Mouse (Mus musculus) kidney, postnatal 4 days (tissue): ENCODE measurements around the gene Ptprn2.

Experiments
- DNase-seq, 2 experiments: peaks; one replicate each; pipeline ENCODE4 v3.0.0; 2021; ENCODE audit warnings: mixed read lengths in 2 of 2

Ptprn2 gene

DNA sequence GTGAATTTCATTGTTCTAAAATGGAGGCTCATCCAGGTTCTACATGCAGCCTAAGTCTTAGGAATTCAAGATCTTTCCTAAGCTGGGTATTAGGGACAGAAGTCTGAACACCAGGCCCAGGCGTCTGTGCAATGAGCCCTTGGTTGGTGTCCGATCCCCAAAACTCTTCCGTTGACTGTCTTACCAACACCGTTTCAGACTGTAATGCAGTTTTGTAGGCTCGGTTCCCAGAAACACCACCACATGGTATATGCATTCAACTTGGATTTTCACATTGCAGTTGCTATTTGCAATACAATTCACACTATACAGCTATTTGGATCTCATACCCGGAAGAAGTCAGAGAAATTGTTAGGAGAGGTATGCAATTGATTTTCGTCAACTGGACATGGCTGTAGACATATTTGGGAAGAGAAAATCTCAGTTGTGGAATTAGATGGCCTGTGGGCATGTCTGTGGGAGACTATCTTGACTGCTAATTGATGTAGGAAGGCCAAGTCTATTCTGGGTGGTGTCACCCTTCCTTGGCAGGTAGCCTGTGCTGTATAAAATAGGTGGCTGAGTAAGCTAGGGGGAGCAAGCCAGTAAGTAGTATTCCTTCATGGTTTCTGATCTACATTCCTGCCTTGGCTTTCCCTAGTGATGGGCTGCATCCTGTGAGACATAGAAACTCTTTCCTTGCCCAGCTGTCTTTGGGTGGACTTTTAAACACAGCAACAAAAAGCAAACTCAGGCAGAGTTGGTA, 109.5 kb downstream of the Ptprn2 start:
- no peak for DNase-seq

DNA sequence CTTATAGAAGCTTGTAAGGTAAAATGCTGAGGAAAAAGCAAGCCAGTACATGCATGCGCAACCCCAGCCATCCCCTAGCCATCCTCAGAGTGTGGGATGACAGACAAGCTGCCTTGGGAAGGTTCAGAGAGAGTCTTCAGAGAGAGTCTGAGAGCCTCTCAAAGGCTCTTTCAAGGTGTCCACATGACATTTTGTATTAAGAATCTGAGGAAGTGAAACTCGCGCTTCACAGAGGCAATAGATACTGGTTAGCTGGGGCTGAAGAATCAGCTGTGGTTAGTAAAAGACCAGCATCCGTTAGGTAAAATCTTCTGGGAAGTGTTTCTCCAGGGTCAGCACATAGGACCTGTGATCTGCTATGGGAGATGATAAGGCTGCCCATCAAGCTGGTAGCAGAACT, 110.2 kb downstream of the Ptprn2 start:
- DNase-seq: no peak

DNA sequence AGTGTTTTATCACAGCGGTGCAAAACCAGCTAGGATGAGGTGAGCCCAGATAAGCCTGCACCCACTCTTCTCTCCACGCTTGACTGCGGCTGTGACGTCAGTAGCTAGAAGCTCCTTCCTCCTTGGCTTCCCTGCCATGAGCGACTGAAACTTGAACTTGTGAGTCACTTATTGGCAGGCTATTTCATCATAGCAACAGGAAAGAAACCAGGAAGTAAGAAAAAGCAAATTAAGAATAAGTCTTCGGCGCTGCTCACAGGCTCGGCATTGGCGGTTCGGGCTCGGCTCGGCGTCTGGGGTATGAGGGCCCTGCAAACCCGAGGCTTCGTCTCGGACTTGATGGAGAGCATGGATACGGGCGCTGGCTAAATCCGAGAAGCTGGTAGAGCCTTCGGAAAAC, 111.5 kb downstream of the Ptprn2 start:
- no peak for DNase-seq

GRCm38 (mm10) chr12:116597670-116598069, 112.2 kb downstream of the Ptprn2 start:
- no peak for DNase-seq

DNA sequence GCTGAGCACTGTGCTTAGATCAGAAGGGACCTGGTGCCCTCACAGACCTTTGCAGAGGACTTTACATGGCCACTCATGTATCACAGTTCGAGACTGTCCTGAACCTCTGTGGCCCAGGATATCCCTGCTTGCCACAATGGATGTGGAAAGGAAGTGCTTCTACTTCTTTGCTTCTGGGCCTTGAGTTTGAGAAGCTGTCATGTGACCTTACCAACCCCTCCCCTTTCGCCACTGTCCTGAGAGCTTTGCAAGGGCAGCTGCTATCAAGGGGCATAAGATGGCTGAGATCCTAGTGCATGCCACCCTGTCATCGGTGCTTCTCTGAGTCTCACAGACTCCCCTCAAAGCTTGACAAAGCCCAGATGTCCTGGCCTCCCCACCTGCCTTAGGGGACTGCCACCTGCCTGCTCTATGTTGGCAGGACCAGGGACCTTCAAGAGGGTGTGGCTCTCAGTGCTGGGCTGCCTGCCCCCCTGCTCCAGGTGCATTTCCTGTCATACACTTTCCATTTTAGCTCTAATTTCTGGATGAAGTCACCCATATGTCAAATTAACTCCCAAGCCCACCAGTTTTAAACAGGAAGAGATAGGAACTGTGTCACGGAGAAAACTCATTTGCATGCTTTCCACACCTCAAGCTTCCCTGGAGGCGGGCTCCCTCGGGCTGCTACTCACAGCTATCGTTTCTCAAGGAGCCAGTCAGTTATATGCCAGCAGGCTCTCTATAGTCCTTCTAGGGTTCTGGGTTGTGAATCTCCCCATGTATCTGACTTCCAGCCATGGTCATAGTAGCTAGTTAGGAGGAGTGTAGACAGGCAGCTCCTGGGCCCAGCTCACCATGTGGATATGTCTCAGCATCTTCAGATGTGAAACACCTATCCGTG, 112.8 kb downstream of the Ptprn2 start:
- no peak for DNase-seq

- DNase-seq: no peak
These were observed 114.0 kb downstream of the Ptprn2 start for GRCm38 (mm10) chr12:116599537-116599936.

DNA sequence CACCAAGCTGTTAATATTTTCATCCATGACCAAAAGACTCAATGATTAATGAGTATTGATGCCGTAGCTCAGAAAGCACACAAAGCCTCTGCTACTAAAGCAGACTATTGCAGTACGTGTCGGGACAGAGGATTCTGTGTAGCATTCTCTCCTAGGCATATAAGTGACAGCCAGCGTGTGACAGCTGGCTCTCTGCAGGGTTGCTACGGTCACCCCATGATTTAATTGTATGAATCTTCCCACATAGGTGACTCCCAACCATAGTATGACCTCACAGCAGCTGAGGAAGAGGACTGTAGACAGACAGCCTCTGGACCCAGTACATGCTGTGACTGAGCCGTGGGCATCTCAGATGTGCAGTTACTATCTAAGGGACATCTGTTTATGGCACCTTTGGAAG, 114.5 kb downstream of the Ptprn2 start:
- no peak for DNase-seq

DNA sequence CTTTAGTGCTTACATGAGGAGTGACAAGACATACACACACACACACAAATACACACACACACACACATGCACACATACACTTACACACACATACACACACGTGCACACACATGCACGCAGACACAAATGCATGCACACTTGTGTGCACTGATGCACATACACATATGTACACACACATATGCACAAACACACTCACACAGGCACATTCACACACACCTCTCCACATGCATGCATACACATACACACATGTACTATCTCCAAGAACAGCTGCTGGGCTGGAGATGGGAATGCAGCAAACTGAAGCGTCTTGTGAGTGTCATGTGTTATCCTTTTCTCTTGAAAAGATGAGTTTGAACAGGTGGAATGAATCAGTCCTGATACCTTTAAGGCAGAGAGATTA, 115.9 kb downstream of the Ptprn2 start:
- no peak for DNase-seq

DNA sequence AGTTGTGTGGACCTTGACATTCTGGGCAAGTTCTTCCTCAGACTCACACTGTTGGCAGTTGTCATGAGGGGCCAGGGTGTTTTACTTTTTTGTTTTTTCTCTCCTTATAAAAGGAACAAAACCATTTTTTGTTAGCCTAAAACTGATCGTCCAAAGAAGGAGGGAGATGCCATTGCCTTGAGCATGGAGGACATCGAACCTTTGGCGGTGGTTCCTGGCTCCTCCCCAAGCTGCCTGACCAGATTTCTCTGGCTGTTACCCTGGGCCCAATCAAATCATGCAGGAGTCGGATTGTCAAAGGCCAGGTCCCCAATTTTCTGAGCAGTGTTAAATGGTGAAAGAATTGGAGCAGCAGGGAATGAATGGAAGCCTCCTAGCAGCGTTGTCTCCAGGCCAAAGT, 116.4 kb downstream of the Ptprn2 start:
- DNase-seq: no peak

DNA sequence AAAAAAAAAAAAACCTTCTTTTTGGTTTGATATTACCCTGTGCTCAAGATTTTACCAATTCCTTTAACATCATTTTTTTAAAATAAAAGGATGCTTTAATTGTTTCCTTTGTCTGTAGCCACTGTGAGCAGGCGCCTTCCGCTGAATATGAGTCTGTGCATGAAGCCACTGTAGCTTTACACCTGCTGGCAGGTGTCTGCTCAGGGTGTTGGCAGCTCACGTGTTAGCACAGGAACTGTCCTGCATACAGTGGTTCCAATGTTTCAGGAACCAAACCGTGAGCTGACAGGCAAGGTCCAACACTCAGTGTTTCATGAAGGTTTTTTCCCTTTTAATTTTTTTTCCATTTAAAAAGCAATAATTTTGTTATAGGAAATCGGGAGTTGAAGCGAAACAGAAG, 123.1 kb downstream of the Ptprn2 start:
- no peak for DNase-seq

GRCm38 (mm10) chr12:116619868-116620267, 134.3 kb downstream of the Ptprn2 start:
- peak; percentile 85 to 86 for DNase-seq

DNA sequence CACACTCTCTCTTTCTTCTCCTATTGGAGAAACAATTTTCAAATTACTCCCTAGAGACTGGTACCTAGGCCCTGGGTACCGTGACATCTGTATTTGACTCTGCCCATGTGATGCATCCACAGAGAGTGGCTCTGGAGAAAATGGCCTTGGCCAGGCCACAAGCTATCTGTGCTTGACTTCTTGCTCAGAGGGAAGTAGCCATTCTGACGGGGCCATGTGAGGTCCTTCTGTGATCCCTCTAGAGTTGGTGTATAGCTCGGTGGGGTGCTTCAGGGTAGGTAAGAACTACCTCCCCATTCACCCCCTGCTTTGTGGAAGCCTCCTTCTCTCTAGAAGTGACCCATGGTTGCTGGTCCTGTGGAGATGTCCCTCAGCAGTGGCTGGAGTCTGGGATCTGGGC, 134.8 kb downstream of the Ptprn2 start:
- no peak for DNase-seq

DNA sequence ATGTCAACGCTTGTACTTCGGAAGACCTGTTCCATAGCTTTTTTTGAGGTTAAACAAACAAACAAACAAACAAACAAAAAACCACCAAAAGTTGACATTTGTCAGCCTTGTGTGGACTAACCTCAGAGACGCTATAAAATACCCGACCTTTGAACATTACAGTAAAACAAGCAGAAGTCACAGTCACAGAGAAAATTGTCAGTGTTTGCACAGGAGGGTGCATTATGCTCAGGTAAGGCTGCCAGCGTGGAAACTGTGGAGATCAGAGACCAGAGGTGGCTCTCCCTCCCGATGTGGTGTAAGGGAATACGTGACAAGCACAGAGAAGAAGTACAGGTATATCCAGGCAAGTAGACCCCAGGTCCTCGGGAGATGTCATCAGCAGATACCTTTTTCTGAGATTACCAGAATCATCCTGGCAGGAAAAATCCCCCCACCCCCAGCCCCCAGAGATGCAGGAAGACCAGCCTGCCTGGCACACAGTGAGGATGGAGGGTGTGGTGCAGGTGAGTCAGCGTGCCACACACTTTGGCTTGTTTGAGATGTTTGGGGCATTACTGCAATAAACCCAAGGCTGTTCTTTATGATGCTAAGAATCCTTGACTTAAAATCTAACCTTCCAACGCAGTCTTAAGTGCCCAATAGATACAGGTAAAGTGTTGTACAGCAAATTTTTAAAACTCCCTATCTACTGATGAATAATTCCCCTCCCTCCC, 136.0 kb downstream of the Ptprn2 start:
- DNase-seq: no peak

DNA sequence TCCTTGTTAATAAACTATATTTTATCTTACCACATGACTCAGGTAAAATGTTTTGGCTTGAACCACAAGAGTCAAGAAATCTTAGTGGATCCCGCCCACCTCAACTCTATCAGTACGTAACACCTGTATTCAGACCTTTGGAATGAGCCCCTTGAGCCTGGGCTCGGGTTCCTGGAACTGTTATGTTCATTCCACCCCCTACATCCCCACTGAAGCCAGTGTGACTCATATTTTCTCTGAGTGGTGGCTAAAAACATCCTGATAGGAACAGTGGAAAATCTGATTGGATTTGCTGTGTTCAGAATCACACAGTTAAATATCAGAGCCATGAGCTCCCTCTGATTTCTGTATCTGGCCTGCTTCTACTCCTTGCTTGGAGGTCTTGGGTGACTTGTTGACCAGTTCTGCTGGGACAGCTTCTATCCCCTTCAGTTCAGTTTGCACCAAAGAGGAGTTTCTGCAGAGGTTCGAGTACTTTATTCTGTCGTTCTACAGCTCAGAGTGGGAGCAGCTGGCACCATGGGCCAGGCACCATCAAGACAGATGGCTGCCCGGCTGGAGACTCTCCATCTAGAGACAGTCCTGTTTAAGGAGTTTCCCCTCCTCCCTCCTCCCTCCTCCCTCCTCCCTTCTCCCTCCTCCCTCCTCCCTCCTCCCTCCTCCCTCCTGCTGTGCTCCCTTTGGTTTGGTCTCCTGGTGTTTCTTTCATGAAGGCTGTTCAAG, 137.3 kb downstream of the Ptprn2 start:
- DNase-seq: no peak

DNA sequence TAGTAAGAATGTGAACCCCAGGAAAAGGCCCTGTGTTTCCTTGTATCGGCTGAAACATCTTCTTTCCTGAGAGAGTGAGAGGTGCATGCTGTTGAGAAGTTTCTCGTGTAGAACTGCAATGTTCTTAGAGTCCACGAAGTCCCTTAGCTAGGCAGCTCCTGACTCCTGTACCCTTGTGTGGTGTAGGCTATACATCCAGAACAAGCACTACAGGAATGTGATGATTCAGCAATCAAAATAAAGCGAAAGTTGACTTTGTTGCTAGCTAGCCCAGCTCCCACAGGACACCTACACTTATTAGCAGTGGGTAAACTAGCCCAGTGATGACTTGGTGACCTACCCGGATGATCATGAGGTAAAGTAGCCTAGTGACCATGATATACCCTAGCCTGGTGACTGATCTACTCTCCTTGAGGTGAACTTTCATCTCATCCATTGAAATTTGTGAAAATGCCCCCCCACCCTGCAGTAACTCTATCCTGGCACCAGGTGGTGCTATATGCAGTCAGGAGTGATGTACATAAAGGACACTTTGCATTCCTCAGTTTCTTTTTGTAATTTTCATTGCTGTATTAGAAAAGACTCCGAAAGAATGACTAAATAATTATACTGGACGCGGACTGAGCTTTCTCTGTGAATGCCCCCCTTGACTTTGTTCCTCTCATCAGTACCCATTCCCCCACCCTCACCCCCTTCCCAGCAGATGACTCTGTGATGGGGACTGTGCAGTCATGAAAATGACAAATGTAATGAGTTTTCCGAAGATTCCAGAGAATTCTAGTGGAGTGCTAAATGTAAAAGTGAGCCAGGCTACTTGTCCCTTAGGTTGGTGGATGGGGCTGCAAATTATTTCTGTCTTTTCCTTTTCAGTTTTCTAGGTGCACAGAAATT, 140.1 kb downstream of the Ptprn2 start:
- DNase-seq: peak; percentile 49 to 59

GRCm38 (mm10) chr12:116628992-116629391, 143.5 kb downstream of the Ptprn2 start:
- no peak for DNase-seq

DNA sequence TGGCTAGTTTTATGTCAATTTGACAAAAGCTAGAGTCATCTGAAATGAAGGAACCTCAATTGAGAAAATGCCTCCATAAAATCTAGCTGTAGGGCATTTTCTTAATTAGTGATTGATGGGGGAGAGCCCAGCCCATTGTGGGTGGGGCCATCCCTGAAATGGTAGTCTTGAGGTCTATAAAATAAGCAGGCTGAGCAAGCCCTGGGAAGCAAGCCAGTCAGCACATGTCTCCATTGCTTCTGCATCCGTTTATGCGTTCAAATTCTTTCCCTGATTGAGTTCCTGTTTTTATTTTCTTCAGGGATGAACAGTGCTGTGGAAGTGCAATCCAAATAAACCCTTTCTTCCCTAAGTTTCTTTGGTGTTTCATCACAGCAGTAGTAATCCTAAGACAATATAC, 152.0 kb downstream of the Ptprn2 start:
- no peak for DNase-seq

GRCm38 (mm10) chr12:116640871-116641270, 155.4 kb downstream of the Ptprn2 start:
- no peak for DNase-seq

DNA sequence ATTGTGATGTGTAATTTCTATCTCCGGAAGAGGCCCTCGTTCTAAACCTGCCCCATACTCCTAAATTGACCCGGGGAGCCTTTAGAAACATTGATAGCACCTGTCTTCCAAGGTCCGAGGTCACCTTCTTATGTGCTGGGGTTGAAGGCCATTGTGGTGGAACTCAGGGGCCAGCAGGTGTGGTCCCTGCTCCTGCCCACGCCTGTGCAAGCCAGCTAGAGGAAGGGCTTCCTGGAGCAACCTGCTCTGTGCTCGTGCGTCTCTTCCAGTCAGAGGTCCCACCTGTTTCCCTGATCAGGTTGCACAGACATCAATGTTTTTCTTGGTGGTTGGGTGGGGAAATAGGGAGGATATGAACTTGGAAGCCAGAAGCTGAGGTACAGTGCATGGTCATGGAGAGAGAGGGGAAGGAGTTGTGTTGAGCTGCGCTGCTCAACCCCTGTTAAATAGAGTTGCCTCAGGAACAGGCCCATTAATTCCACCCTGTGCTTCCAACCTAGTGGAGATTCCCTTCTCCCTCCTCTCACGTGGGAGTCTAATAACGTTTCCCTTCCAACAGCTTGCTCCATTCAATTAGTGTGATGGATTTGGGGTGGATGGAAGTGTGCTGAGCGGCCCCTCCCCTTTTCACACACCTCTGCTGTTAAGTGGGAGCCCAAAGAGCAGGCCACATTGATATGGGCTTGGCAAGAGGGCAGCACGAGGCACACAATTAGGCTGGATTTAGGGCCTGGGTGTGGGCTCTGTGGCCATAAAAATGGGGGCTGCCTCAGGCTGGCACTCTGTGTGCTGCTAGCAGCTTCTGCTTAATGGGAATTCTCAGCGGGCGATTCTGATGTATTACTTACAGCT, 156.0 kb downstream of the Ptprn2 start:
- peak in 1 of 2 experiments; percentile 6 for DNase-seq

- no peak for DNase-seq
These were observed 156.7 kb downstream of the Ptprn2 start for GRCm38 (mm10) chr12:116642191-116642549.

DNA sequence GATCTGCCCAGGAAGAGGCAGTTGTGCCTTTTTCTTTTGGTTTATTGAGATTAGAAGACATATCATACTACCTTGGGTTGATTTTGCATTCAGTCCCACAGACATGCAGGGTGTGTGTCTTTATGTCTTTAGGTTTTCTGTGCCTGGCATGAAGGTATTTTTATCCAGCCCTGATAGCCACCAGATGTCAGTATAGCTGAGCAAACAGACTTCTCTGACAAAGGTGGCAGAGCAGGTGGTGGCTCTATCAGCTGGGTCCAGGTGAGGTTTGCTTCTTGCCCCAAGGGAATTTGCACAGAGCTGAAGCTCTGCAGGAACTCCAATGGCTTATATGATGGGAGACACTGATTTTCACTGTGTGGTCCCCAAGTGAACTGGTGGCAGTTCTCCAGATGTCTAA, 161.3 kb downstream of the Ptprn2 start:
- no peak for DNase-seq
